Mouse (Mus musculus) heart, embryonic 16.5 days (tissue): ENCODE measurements around the gene Stradb. TPM values are rescaled to one million over a fixed set of nuclear protein-coding genes. Genes with fewer than 3 reads are reported as not detected.
A peak's percentile ranks its signal among the peaks of the same experiment; 100 is the strongest.

ENCODE experiments used
- ATAC-seq: fragments of 200-750 bp; cut with Nextera tagmentation; replicated peaks from 2 replicates; pipeline ENCODE4 v1.8.0; 2017; ENCODE audit warnings: moderate number of reproducible peaks; ENCODE audit not compliant: insufficient read depth, low FRiP score; ENCODE audit errors: extremely low read depth
- H3K27ac ChIP-seq: fragments of 300-500 bp; sonication (generic); 2 replicates; pipeline ENCODE4 v1.5.1; 2014; ENCODE audit warnings: mild to moderate bottlenecking, low read length, control low read depth, moderate library complexity
- H3K27me3 ChIP-seq: fragments of 300-500 bp; sonication (generic); 2 replicates; pipeline ENCODE4 v1.6.1; 2014; ENCODE audit warnings: low read length, mixed read lengths; ENCODE audit not compliant: control insufficient read depth, insufficient read depth
- H3K36me3 ChIP-seq: fragments of 300-500 bp; sonication (generic); 2 replicates; pipeline ENCODE4 v1.6.1; 2014; ENCODE audit not compliant: control insufficient read depth, insufficient read depth
- H3K4me1 ChIP-seq: fragments of 300-500 bp; sonication (generic); 2 replicates; pipeline ENCODE4 v1.6.1; 2014; ENCODE audit warnings: low read length, mixed read lengths; ENCODE audit not compliant: control insufficient read depth, insufficient read depth
- H3K4me2 ChIP-seq: fragments of 300-500 bp; sonication (generic); 2 replicates; pipeline ENCODE4 v1.6.1; 2014; ENCODE audit warnings: low read depth, mild to moderate bottlenecking, control low read depth, low read length
- H3K4me3 ChIP-seq: fragments of 300-500 bp; sonication (generic); 2 replicates; pipeline ENCODE4 v1.5.1; 2014; ENCODE audit warnings: mild to moderate bottlenecking, control low read depth, low read length
- H3K9ac ChIP-seq: fragments of 300-500 bp; sonication (generic); 2 replicates; pipeline ENCODE4 v1.6.1; 2014; ENCODE audit warnings: low read length, control low read depth
- H3K9me3 ChIP-seq: fragments of 300-500 bp; sonication (generic); replicated peaks from 2 replicates; pipeline ENCODE4 v1.6.1; 2016; ENCODE audit warnings: low read length; ENCODE audit not compliant: control insufficient read depth
- WGBS: fragments of 180-500 bp; shearing (Covaris S2); extraction: QIAGEN DNeasy Blood & Tissue Kit; methylation state at CpG from one replicate; pipeline ENCODE4 v1.1.7; 2014; 5-methylcytosine and 5-hydroxymethylcytosine counted together
- polyA plus RNA-seq: library from polyadenylated mRNA; unstranded; fragments of >200 nt; fragmentation: Nextera tagmentation; extraction: Ambion mirVana; gene quantifications from 2 replicates; pipeline ENCODE4 v1.2.1, GENCODE M21; 2015

Gene Stradb
- 25.9 and 26.1 TPM in 2 replicates for polyA plus RNA-seq

DNA sequence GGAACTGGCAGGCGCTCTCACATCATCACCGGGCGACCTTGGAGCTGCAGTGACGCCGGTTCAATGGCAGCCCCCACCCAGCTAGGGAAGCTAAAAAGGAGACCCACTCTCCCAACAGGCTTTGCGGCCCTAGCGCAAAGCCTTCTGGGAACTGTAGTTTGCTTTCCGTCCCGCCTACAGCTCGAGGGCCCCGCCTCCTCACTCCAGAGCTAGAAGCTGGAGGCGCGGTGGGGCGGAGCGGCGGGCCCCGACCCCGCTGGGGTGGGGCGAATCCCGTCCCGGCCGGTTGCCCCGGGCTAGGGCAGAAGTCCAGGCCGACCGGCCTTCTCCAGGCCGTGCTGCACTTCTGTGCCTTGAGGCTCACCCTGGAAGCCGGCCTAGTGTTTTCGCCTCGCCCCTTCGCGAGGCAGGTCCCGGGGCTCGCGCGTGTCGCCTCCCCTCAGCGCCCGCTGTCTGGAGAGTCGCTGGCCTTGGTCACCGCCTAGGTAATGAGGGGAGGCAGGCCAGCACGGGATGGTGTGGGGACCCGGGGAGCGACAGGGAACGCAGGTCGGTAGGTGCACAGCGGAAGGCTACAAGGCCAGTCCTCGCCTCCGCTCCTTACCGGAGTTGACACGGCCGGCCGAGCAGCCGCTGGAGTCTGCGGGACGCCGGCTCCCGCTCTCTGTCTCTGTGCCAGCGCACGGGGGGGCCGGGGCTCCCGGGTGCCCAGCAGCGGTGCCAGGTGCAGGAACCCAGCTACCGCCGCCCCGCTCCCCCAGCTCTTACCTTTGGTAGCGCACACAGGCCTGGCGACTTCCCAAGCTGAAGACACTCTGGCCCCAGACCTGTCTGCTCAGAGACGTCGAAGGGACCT, at the start of gene Stradb, which contains the start of gene Trak2:
Gene Stradb (plus strand): TSS at position 157 of the 856 bp plus-strand sequence.
Gene Trak2 (minus strand): TSS at position 65 of the 856 bp plus-strand sequence.
- H3K9ac ChIP-seq: peak within 1 kb of the TSS; percentile 86
- peak within 1 kb of the TSS; percentile 74 for H3K4me3 ChIP-seq
- peak within 1 kb of the TSS; percentile 86 for H3K27ac ChIP-seq
- H3K4me1 ChIP-seq: peaks cover 38% of the 10 kb centered on the region
- ATAC-seq: peak; percentile 95
- H3K36me3 ChIP-seq: peaks cover 3% of the 10 kb centered on the region; the same call in 1 of the 2 replicates
- H3K9me3 ChIP-seq: no peaks in the 10 kb centered on the region
- under 1% methylated on average over 69 of the region's 69 CpGs for WGBS
- no peaks in the 10 kb centered on the region for H3K27me3 ChIP-seq
- H3K4me2 ChIP-seq: peak within 1 kb of the TSS; percentile 85

DNA sequence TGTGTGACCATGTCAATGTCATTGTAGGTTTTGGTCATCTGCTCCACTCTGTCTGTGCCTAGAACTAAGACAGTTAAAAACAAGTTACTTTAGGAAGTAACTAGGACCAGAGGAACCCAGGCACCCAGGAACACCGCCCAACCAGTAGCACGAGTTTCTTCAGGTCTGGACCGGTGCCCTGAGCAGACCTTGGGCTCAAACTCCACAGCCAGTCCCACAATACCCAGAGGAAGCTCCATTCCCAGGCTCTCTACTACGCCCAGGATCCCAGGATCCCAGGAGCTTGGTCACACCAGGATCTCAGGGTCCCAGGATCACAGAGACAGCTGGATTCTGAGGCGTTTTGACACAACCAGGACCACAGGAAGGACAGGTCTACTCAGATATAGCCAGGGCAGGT, 46.7 kb upstream of the Stradb start:
- peaks cover 16% of the 10 kb centered on the region for H3K36me3 ChIP-seq
- H3K4me3 ChIP-seq: no peak overlapping the region
- no peaks in the 10 kb centered on the region for H3K4me1 ChIP-seq
- H3K27ac ChIP-seq: no peak overlapping the region
- WGBS: 92% methylated on average over 5 of the region's 5 CpGs
- H3K9ac ChIP-seq: no peak overlapping the region
- H3K9me3 ChIP-seq: no peaks in the 10 kb centered on the region
- H3K4me2 ChIP-seq: no peak overlapping the region
- ATAC-seq: no peak
- H3K27me3 ChIP-seq: no peaks in the 10 kb centered on the region

DNA sequence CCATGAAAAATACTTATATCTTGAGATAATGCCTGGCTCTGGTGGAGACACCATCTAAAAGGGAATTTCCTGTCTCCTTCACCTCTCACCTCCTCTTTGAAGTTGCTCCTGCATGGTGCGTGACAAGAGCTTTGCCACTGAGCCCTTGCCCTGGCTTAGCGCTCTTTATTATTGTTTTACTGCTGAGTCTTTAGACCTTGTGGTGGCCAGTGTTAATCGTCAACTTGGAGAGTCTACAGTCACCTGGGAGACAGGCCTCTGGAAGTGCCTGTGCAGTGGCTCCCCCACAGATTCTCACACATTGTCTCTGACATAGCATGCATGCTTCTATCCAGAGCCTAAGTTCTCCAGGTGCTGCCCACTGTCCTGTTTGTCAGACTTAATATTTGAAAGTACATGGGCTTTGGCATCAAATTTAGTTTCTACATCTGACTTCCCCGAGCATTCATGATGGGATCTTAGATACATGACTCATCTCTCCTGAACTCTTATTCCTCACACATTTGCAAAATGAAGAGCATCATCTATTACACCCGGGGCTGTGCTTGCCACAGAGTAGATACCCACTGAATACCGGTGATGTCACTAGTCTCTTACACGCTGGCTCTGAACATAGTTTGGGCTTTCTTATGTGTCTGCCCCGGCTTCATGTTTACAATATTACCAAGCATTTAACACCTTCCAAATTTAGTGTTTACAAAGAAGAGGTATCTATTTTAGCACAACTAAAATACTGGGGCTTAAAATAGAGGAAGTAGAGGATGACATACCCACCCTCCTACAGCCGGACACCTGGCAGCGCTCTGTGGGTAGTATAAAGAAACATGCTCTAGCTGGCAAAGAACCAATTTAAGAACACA, 36.3 kb upstream of the Stradb start:
- peaks cover 9% of the 10 kb centered on the region for H3K36me3 ChIP-seq

DNA sequence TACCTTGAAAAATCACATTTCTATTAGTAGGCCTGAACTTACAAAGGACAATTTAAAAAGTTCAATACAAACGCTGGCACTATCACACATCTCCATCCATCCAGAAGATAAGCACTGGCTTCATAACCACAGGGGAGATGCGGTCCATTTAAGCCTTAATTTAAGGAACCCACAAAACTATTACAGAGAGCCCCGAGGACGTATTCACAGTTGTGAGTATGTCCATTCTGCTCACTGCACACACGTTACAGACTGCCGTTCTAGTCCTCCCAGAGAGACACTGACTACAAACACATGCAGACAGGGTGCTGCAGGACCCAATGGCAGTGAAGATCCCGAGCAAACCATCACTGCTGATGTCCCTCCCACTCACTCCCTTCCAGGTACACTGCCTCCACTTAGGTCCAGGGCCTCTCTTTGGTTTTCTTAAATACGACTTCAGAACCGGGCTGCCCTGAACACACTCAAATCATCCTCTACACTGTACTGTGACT, 35.7 kb upstream of the Stradb start:
- Histone ChIP-seq H3K36me3 (peaks cover 9% of the 10 kb centered on the region), H3K9me3 (no peaks in the 10 kb centered on the region), H3K27me3 (no peaks in the 10 kb centered on the region), H3K4me3 (no peak overlapping the region), H3K9ac (no peak overlapping the region), H3K4me1 (peaks cover 7% of the 10 kb centered on the region; the same call in 1 of the 2 replicates), H3K4me2 (no peak overlapping the region), H3K27ac (no peak overlapping the region)
- no peak for ATAC-seq
- 90% methylated on average over 9 of the region's 9 CpGs for WGBS

More for the DNA sequence above, 36.3 kb upstream of the Stradb start:
- Histone ChIP-seq H3K27me3 (no peaks in the 10 kb centered on the region), H3K4me1 (peaks cover 7% of the 10 kb centered on the region; the same call in 1 of the 2 replicates), H3K9me3 (no peaks in the 10 kb centered on the region), H3K4me3 (no peak overlapping the region), H3K9ac (no peak overlapping the region), H3K4me2 (no peak overlapping the region), H3K27ac (no peak overlapping the region)
- ATAC-seq: no peak
- WGBS: 83% methylated on average over 10 of the region's 10 CpGs

DNA sequence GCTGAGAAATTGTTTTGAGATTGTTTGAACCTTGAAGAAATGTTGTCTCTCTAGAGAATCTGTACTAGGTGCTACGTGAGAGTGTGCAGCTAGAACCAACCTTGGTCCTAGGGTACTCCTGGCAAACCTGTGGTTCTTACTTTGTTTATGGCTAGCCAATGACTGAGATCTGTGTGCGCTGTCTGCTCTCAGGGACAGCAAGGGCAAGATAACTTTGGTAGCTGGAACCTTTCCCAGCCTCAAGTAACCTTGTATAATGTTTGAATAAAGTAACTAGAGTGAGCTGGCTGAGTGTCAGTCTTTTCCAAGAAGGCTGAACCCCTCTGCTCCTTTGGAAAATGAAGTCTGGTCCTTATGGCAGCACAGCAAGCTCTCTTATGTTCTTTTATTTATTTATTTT, 27.8 kb upstream of the Stradb start:
- Histone ChIP-seq H3K27me3 (no peaks in the 10 kb centered on the region), H3K36me3 (peaks cover 16% of the 10 kb centered on the region), H3K4me1 (peaks cover 17% of the 10 kb centered on the region), H3K9me3 (no peaks in the 10 kb centered on the region), H3K4me3 (no peak overlapping the region), H3K9ac (no peak overlapping the region), H3K27ac (peak overlapping the region; percentile 57), H3K4me2 (no peak overlapping the region)
- 55% methylated on average over 2 of the region's 2 CpGs for WGBS
- ATAC-seq: no peak; the same call in 1 of the 2 replicates

DNA sequence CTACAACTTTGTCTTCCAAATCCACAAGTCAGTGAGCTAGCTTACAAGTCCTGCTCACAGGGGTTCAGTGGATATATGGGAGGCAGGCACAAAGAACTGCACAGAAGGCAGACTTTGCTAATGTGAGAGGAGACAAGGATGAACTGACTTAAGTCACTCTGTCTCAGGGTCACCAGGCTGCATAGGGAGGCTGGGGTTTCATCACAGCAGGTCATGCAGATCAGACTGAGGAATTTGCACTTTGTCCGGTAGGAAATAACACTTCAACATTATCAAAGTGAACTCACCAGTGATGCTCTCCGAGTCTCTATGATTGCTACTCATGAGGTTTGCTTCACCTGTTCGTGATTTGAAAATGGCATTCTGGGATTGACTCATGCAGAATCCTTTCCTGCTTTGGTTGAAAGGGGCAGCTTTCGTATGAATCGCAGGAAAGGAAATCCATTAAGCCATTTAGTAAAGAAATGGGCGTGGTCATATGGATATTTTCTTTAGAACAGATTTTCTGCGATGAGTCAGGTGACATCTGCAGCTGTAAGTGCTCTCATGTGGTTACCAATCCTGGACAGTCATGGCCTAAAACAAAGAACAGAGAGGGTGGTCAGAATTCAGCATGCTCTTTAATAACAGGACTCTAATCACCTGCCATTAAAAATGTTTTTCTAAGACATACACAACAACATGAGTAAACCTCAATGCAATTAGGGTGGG, 27.2 kb upstream of the Stradb start:
- Histone ChIP-seq H3K9ac (no peak overlapping the region), H3K9me3 (no peaks in the 10 kb centered on the region), H3K36me3 (peaks cover 14% of the 10 kb centered on the region), H3K4me2 (no peak overlapping the region), H3K27ac (peak overlapping the region; percentile 57), H3K27me3 (no peaks in the 10 kb centered on the region), H3K4me3 (no peak overlapping the region), H3K4me1 (peaks cover 22% of the 10 kb centered on the region)
- 79% methylated on average over 7 of the region's 7 CpGs for WGBS
- no peak for ATAC-seq

DNA sequence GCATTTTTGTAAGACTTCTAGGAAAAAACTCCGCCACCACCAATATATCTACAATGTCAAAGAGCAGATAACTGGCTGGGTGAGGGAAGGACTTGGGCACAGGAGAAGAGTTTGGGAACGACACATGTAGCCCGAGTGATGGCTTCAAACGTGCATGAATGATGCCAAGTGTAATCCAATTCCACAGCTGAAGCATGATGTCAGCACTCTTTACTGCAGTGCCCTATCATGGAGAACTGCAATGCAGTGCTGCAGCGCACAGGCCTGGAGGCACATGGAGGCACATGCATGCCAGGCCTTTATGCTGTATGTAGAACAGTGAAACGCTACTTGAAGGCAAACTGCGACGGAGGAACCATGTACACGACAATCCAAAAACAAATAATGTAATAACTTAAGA, 26.6 kb upstream of the Stradb start:
- Histone ChIP-seq H3K4me1 (peaks cover 28% of the 10 kb centered on the region), H3K27ac (no peak overlapping the region), H3K36me3 (peaks cover 14% of the 10 kb centered on the region), H3K9me3 (no peaks in the 10 kb centered on the region), H3K4me3 (no peak overlapping the region), H3K27me3 (no peaks in the 10 kb centered on the region), H3K4me2 (no peak overlapping the region), H3K9ac (no peak overlapping the region)
- 76% methylated on average over 9 of the region's 9 CpGs for WGBS
- no peak for ATAC-seq

DNA sequence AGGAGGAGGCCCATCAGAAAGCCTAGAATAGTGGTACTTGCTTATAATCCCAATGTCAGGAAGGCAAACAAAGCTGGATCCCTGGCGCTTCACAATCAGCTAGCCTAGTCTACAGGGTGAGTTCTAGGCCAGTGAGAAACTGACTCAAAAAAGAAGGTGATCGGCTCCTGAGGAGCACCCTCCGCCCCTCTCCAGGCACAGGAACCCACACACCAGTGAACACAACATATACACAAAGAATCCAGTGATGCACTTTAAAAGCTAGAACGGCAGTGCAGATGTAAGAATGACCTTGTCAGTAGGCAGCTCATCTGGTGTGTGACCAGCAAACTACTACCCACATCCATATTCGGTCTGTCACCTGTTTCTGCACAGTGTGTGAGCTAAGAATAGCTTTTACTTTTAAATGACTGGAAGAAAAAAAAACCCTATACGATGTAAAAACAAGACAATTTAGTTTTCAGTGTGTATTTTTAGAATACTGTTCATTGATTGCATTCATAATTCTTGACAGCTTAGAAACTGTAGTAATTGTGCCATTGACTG, 23.7 kb upstream of the Stradb start:
- H3K4me3 ChIP-seq: no peak overlapping the region
- H3K27me3 ChIP-seq: no peaks in the 10 kb centered on the region
- peak overlapping the region; percentile 82 for H3K27ac ChIP-seq
- H3K9ac ChIP-seq: no peak overlapping the region
- peak; percentile 20; the same call in 1 of the 2 replicates for ATAC-seq
- H3K4me2 ChIP-seq: no peak overlapping the region
- WGBS: 58% methylated on average over 6 of the region's 6 CpGs
- peaks cover 54% of the 10 kb centered on the region for H3K4me1 ChIP-seq
- no peaks in the 10 kb centered on the region for H3K9me3 ChIP-seq
- H3K36me3 ChIP-seq: peaks cover 14% of the 10 kb centered on the region
